Comparison of ENCODE assay signal across 8 mouse cellular contexts in genomic region chr5:149861489-149861962, GRCm38 (mm10).
DNase-seq lines count a peak whose midpoint lies in the region; ATAC-seq lines count a peak whose summit lies in the region.

No protein-coding gene starts in this region.

- H3K27me3 ChIP-seq in embryonic facial prominence, embryonic 13.5 days, result no peaks in the 10 kb centered on the region
- no peaks in the 10 kb centered on the region for H3K27me3 ChIP-seq in heart, embryonic 12.5 days (replicated peaks)

- no peaks in the 10 kb centered on the region for H3K9me3 ChIP-seq in embryonic facial prominence, embryonic 13.5 days
- no peaks in the 10 kb centered on the region for H3K9me3 ChIP-seq in heart, embryonic 12.5 days (replicated peaks)

- peak; percentile 54; the same call in 1 of the 2 replicates for ATAC-seq in embryonic facial prominence, embryonic 13.5 days (ENCODE audit: insufficient number of reproducible peaks, insufficient read depth, low FRiP score, low TSS enrichment, low read depth)
- peak; percentile 42; the same call in 1 of the 2 replicates for ATAC-seq in heart, embryonic 12.5 days (ENCODE audit: insufficient number of reproducible peaks, low FRiP score)

- WGBS in embryonic facial prominence, embryonic 13.5 days, result 34% methylated on average over 4 of the region's 4 CpGs
- 45% methylated on average over 4 of the region's 4 CpGs for WGBS in heart, embryonic 12.5 days

- H3K4me3 ChIP-seq in embryonic facial prominence, embryonic 13.5 days, result no peak overlapping the region
- H3K4me3 ChIP-seq in heart, embryonic 12.5 days, result no peak overlapping the region

- no peaks in the 10 kb centered on the region for H3K4me1 ChIP-seq in embryonic facial prominence, embryonic 13.5 days
- H3K4me1 ChIP-seq in heart, embryonic 12.5 days (replicated peaks), result no peaks in the 10 kb centered on the region; the same call in 1 of the 2 replicates

- no peaks in the 10 kb centered on the region for H3K36me3 ChIP-seq in embryonic facial prominence, embryonic 13.5 days
- H3K36me3 ChIP-seq in heart, embryonic 12.5 days, result no peaks in the 10 kb centered on the region

- no peak overlapping the region for H3K9ac ChIP-seq in embryonic facial prominence, embryonic 13.5 days
- H3K9ac ChIP-seq in heart, embryonic 12.5 days, result no peak overlapping the region

- peak; percentile 4 to 5 for DNase-seq in B cell, adult 2 months
- DNase-seq in NIH3T3 (ENCODE audit: low read depth) (peak; percentile 48), MN1 (ENCODE audit: low spot score) (no peak)
- peak; percentile 87 for DNase-seq in kidney, postnatal 10 days
- DNase-seq in lung, adult 18-20 months, result peak; percentile 11 to 25
- DNase-seq in retina, postnatal 1 day, result peak; percentile 63

- no peak overlapping the region for H3K4me2 ChIP-seq in embryonic facial prominence, embryonic 13.5 days
- H3K4me2 ChIP-seq in heart, embryonic 12.5 days, result no peak overlapping the region

- H3K27ac ChIP-seq in embryonic facial prominence, embryonic 13.5 days, result no peak overlapping the region
- H3K27ac ChIP-seq in heart, embryonic 12.5 days (ENCODE audit: poor library complexity, severe bottlenecking), result no peak overlapping the region
